Mouse (Mus musculus) right cerebral cortex, postnatal 10 days (tissue): ENCODE measurements around the gene Gm13283.
"Not testable (repeated sequence)": the region's sequence is repeated elsewhere in the genome, so short reads cannot be mapped to it uniquely, and the experiment has no call there.

Experiments
- DNase-seq, 2 experiments: peaks; one replicate each; pipeline ENCODE4 v3.0.0; 2021; ENCODE audit warnings: low spot score in 2 of 2

Gm13283 gene

GRCm38 (mm10) chr4:88759610-88760268, at the start of gene Gm13283:
Gene Gm13283 (plus strand): TSS chr4:88760119.
- peak; percentile 40 to 59 for DNase-seq

- DNase-seq = no peak
Measured at GRCm38 (mm10) chr4:88714281-88714680, 45.6 kb upstream of the Gm13283 start.

GRCm38 (mm10) chr4:88715059-88715458, 44.9 kb upstream of the Gm13283 start:
- no peak for DNase-seq

- no peak for DNase-seq
Measured at GRCm38 (mm10) chr4:88718715-88719114, 41.2 kb upstream of the Gm13283 start.

- peak; percentile 93 to 95 for DNase-seq
Measured at GRCm38 (mm10) chr4:88721791-88722721, 37.9 kb upstream of the Gm13283 start, which contains the start of the genes Gm26566 and Klhl9. Gene Gm26566 (plus strand): TSS chr4:88721805. Gene Klhl9 (minus strand): TSS chr4:88722465.

GRCm38 (mm10) chr4:88723497-88724090, 36.3 kb upstream of the Gm13283 start:
- no peak for DNase-seq

- DNase-seq = no peak
Measured at GRCm38 (mm10) chr4:88726727-88727126, 33.2 kb upstream of the Gm13283 start.

- DNase-seq = peak in 1 of 2 experiments; percentile 32
Measured at GRCm38 (mm10) chr4:88727324-88727723, 32.6 kb upstream of the Gm13283 start.

- DNase-seq = peak in 1 of 2 experiments; percentile 37
Measured at GRCm38 (mm10) chr4:88738480-88738879, 21.4 kb upstream of the Gm13283 start.

- no peak for DNase-seq
Measured at GRCm38 (mm10) chr4:88739036-88739435, 20.9 kb upstream of the Gm13283 start.

- DNase-seq = no peak
Measured at GRCm38 (mm10) chr4:88741426-88741825, 18.5 kb upstream of the Gm13283 start.

- no peak for DNase-seq
Measured at GRCm38 (mm10) chr4:88742771-88743371, 17.0 kb upstream of the Gm13283 start.

GRCm38 (mm10) chr4:88744207-88744606, 15.7 kb upstream of the Gm13283 start:
- no peak for DNase-seq

GRCm38 (mm10) chr4:88749926-88750325, 10.0 kb upstream of the Gm13283 start:
- DNase-seq = no peak

GRCm38 (mm10) chr4:88754818-88755340, 5.0 kb upstream of the Gm13283 start, which contains the start of gene Gm13271:
Gene Gm13271 (plus strand): TSS chr4:88754868.
- DNase-seq = peak; percentile 76 to 86

- DNase-seq = peak in 1 of 2 experiments; percentile 28
Measured at GRCm38 (mm10) chr4:88756581-88757513, 3.1 kb upstream of the Gm13283 start.

GRCm38 (mm10) chr4:88757628-88758031, 2.3 kb upstream of the Gm13283 start:
- DNase-seq = peak; percentile 90 to 93

GRCm38 (mm10) chr4:88758751-88759150, 1.2 kb upstream of the Gm13283 start:
- DNase-seq = not testable (repeated sequence)

- DNase-seq = peak; percentile 68 to 69
Measured at GRCm38 (mm10) chr4:88760431-88760830, 512 bp downstream of the Gm13283 start.

GRCm38 (mm10) chr4:88761776-88762175, 1.9 kb downstream of the Gm13283 start:
- DNase-seq = peak; percentile 81 to 87
